In the genomic region with DNA sequence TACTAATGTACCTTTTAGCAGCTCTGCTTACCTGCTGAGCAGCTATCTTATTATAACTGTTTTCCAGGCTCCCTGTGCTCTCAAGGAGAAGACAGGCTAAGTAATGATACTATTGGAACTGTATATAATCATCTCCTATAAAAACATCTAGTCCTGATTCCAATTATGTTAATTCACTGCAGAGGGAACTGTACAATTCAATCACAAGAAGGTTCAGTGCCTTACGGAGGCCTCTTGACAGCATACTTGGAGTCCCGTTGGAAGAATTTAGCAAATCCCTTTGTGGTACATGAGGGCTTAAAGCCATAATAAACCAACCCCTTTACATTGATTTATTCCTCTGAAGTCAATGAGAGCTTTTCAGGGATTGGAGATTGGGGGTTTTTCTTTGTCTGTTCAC, we compare ENCODE assay signal across 18 mouse cellular contexts.
"Had no signal": no experiment of that assay in that cellular context is flagged by ENCODE, and none has a peak within 500 bp of the region (broad histone marks: within the 10 kb centered on the region; RNA-seq: fewer than 3 reads in every experiment).

No protein-coding gene starts in this region.

- H3K27ac ChIP-seq: limb, embryonic 12.5 days; limb, embryonic 15.5 days; liver, embryonic 14.5 days; macrophage; stomach, embryonic 15.5 days had no signal

- H3K36me3 ChIP-seq: limb, embryonic 12.5 days; limb, embryonic 15.5 days; stomach, embryonic 15.5 days had no signal

- ATAC-seq: liver, postnatal 0 days; lung, postnatal 0 days had no signal

- DNase-seq: kidney, adult 11 months; kidney, adult 9 months; kidney, postnatal 14 days; kidney, postnatal 4 days; left cerebral cortex, postnatal 4 days; liver, postnatal 0 days; lung, embryonic 14.5 days; retina, postnatal 1 day; right cerebral cortex, postnatal 25 days; spleen, adult 18-20 months; thymus, postnatal 25 days had no signal

- H3K4me1 ChIP-seq: limb, embryonic 12.5 days; limb, embryonic 15.5 days; stomach, embryonic 15.5 days had no signal

- H3K9ac ChIP-seq: limb, embryonic 12.5 days; limb, embryonic 15.5 days; liver, embryonic 14.5 days; liver, postnatal 0 days; lung, embryonic 14.5 days; stomach, embryonic 15.5 days had no signal

- H3K27me3 ChIP-seq: limb, embryonic 12.5 days; limb, embryonic 15.5 days; stomach, embryonic 15.5 days had no signal

- H3K4me2 ChIP-seq: limb, embryonic 12.5 days; limb, embryonic 15.5 days; liver, embryonic 11.5 days; lung, embryonic 14.5 days; stomach, embryonic 15.5 days had no signal

- H3K4me3 ChIP-seq: limb, embryonic 12.5 days; limb, embryonic 15.5 days; stomach, embryonic 15.5 days had no signal

- H3K9me3 ChIP-seq: limb, embryonic 12.5 days; limb, embryonic 15.5 days; stomach, embryonic 15.5 days had no signal
